Mouse (Mus musculus) testis, adult 2 months (tissue): ENCODE measurements around the gene Filip1. TPM values are rescaled to one million over a fixed set of nuclear protein-coding genes. Genes with fewer than 3 reads are reported as not detected.

Experiments
- H3K27ac ChIP-seq: fragments of 200-500 bp; 2 replicates; pipeline ENCODE4 v1.5.1; 2012; ENCODE audit warnings: low read depth, low read length; ENCODE audit not compliant: control insufficient read depth, insufficient read depth
- H3K27me3 ChIP-seq: fragments of 200-500 bp; 2 replicates; pipeline ENCODE4 v1.6.1; 2012; ENCODE audit warnings: mild to moderate bottlenecking, low read length, moderate library complexity; ENCODE audit not compliant: control insufficient read depth, insufficient read depth
- H3K36me3 ChIP-seq: fragments of 200-500 bp; 2 replicates; pipeline ENCODE4 v1.6.1; 2012; ENCODE audit warnings: mild to moderate bottlenecking, low read length; ENCODE audit not compliant: control insufficient read depth, insufficient read depth
- H3K4me1 ChIP-seq: fragments of 200-500 bp; 2 replicates; pipeline ENCODE4 v1.6.1; 2012; ENCODE audit warnings: low read length; ENCODE audit not compliant: control insufficient read depth, insufficient read depth
- H3K4me3 ChIP-seq: fragments of 200-500 bp; 2 replicates; pipeline ENCODE4 v1.5.1; 2012; ENCODE audit warnings: low read depth, mild to moderate bottlenecking, low read length, moderate library complexity, mixed read lengths; ENCODE audit not compliant: control insufficient read depth
- CTCF ChIP-seq: fragments of 200-500 bp; IDR thresholded peaks from 2 replicates; pipeline ENCODE4 v1.5.1; 2012; ENCODE audit warnings: low read depth, mild to moderate bottlenecking, inconsistent platforms, low read length, moderate library complexity; ENCODE audit not compliant: control insufficient read depth, insufficient read depth, insufficient replicate concordance
- POLR2A ChIP-seq: fragments of 200-500 bp; IDR thresholded peaks from 2 replicates; pipeline ENCODE4 v1.6.1; 2012; ENCODE audit warnings: low read depth, mild to moderate bottlenecking, inconsistent platforms, low read length, moderate library complexity; ENCODE audit not compliant: control insufficient read depth
- polyA plus RNA-seq: library from polyadenylated mRNA; depleted of rRNA; stranded (reverse); fragments of >200 nt; gene quantifications from 2 replicates; pipeline ENCODE4 v1.2.3, GENCODE M21; 2012

Filip1 gene
- polyA plus RNA-seq, 1 experiment: 6.8 TPM

- no peak for TF ChIP-seq POLR2A
- TF ChIP-seq CTCF: no peak
- Histone ChIP-seq H3K27me3 (no peaks in the 10 kb centered on the region), H3K4me3 (no peak overlapping the region), H3K36me3 (no peaks in the 10 kb centered on the region), H3K27ac (no peak overlapping the region), H3K4me1 (no peaks in the 10 kb centered on the region)
These were observed 113.8 kb downstream of the Filip1 start for GRCm38 (mm10) chr9:79898815-79899214.

DNA sequence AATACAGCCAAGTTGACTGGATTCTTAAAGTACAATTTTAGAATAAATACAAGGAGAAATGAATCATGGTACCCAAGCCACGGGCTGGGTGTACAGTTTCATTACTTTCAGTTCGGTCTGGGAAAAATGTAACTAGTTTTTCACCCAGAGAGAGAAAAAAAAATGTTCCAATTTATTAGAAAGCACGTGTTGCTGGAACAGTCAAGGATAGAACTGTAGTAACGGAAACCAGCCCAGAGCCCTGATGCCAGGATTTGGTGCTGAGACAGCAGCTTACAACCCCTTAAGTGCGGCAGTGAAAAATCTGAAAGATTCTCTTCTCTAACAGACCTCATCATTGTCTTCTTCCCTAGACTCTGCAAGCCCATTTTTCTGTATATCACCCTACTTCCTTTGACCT lies 118.0 kb downstream of the Filip1 start:
- Histone ChIP-seq H3K27ac (no peak overlapping the region), H3K27me3 (no peaks in the 10 kb centered on the region), H3K4me3 (no peak overlapping the region), H3K36me3 (no peaks in the 10 kb centered on the region), H3K4me1 (no peaks in the 10 kb centered on the region)
- TF ChIP-seq POLR2A (no peak), CTCF (no peak)

DNA sequence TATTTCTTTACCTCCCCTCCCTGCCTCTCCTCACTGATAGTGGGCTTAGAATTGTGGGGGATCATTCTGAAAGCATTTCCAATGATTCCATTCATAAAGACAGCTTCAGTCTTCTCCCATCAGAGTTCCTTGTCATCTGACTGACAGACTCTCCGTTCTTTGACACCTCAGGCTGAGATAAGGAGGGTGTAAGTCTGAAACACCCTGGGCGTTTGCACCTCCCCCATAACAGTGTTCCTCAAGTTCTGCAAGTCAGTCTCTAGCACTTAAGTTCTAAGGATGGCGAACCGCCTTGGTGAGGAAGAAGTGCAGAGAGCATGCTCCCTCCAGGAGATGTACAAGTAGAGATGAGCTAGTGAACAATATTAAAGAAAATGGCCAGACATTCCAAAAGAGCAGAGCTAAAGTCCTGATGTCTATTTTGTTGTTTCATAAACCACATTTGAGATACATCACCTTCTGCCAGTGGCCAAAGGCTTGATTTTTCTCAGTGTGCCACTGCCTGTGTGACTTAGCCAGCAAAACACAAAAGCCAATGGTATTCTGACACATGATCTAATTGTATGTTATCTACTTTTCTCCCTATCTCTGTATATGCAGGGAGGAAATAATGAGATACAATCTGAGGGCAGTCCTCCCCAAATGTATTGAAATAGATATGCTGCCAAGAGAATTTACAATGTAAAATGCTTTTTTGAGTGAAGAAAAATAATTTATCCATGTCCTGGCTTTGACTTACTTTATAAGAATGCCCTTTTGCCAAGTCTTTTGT lies 118.6 kb downstream of the Filip1 start:
- Histone ChIP-seq H3K4me3 (no peak overlapping the region), H3K27ac (no peak overlapping the region), H3K4me1 (no peaks in the 10 kb centered on the region), H3K36me3 (no peaks in the 10 kb centered on the region), H3K27me3 (no peaks in the 10 kb centered on the region)
- TF ChIP-seq POLR2A (no peak), CTCF (no peak)

GRCm38 (mm10) chr9:79892183-79892582 lies 120.5 kb downstream of the Filip1 start:
- H3K36me3 ChIP-seq: no peaks in the 10 kb centered on the region
- H3K4me1 ChIP-seq: no peaks in the 10 kb centered on the region
- no peaks in the 10 kb centered on the region for H3K27me3 ChIP-seq
- H3K4me3 ChIP-seq: no peak overlapping the region
- TF ChIP-seq POLR2A (no peak), CTCF (no peak)
- no peak overlapping the region for H3K27ac ChIP-seq

GRCm38 (mm10) chr9:79890488-79890887 lies 122.2 kb downstream of the Filip1 start:
- Histone ChIP-seq H3K36me3 (no peaks in the 10 kb centered on the region), H3K27ac (no peak overlapping the region), H3K27me3 (no peaks in the 10 kb centered on the region), H3K4me1 (no peaks in the 10 kb centered on the region), H3K4me3 (no peak overlapping the region)
- TF ChIP-seq POLR2A (no peak), CTCF (no peak)

GRCm38 (mm10) chr9:79889132-79889531 lies 123.5 kb downstream of the Filip1 start:
- no peak overlapping the region for H3K4me3 ChIP-seq
- no peaks in the 10 kb centered on the region for H3K27me3 ChIP-seq
- no peaks in the 10 kb centered on the region for H3K4me1 ChIP-seq
- TF ChIP-seq POLR2A: no peak
- no peak for TF ChIP-seq CTCF
- no peaks in the 10 kb centered on the region for H3K36me3 ChIP-seq
- H3K27ac ChIP-seq: no peak overlapping the region

DNA sequence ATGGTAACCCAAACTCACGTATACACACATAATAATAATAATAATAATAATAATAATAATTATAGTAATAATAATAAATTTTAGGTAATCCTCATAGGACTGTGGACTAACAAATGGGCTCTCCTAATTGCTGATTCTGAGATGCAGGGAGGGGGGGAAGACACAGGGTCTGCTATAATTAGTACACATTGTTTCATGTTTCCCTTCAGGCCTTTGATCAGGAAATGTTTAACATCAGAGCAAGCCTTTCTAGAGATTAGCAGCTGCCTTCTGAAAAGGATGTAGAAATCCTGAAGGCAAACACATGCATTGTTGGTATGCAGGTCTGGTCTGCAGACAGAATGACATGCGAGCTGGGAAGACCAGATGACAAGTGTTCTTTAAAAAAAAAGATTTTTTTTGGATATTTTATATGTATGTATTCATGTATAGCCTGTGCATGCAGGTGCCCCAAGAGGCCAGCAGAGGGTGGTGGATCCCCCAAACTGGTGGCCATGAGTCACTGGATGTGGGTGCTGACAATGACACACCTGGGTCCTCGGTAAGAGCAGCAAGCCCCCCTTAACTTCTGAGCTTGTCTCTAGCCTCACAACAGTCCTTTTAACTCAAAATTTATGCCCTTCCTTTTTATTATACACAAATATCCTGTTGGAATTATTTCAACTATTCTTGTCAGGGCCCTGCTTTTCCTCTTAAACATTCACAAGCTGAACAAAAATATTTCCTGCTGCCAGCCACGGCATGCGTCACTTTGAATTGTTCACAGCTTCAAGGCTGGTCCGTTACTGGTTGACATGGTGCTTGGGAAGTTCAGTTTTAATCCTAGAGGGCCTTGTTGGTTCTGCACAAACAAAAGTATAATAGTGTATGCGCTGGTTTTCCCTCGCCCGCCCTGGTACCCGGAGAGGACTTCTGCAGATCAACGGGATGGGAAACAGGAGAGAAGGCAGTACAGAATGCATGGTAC lies 127.1 kb downstream of the Filip1 start:
- Histone ChIP-seq H3K36me3 (no peaks in the 10 kb centered on the region), H3K4me1 (no peaks in the 10 kb centered on the region), H3K27ac (no peak overlapping the region), H3K4me3 (no peak overlapping the region), H3K27me3 (no peaks in the 10 kb centered on the region)
- TF ChIP-seq POLR2A (no peak), CTCF (no peak)
